Mouse (Mus musculus): Measurements from ENCODE around the gene Lrrc26.

DNA sequence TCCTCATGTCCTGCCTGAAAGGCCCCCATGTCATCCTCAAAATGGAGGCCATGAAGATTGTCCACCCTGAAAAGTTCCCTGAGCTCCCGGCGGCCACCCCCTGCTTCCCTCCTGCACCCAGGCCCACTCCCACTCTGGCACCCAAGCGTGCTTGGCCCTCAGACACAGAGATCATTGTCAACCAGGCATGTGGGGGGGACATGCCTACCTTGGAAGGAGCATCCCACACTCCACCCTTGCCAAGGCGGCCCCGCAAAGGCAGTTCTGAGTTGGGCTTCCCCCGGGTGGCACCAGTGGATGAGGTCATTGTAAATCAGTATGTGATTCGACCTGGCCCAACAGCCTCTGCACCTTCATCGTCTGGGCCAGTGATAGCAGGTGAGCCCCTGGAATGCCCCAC is 46.4 kb upstream of the Lrrc26 start:
- no peak for TF ChIP-seq POLR2A (IDR thresholded peaks at IDR 0.05; ENCODE audit: low read depth, low read length)
- TF ChIP-seq CTCF (IDR thresholded peaks at IDR 0.05; ENCODE audit: extremely low read depth, insufficient read depth, insufficient read length, insufficient replicate concordance) = no peak
